Mouse (Mus musculus) cerebellum, adult 11-12 months (tissue): ENCODE measurements around the gene 4930451I11Rik.

Experiments used
- DNase-seq: peaks from one replicate; pipeline ENCODE4 v3.0.0; 2022

Gene 4930451I11Rik

DNA sequence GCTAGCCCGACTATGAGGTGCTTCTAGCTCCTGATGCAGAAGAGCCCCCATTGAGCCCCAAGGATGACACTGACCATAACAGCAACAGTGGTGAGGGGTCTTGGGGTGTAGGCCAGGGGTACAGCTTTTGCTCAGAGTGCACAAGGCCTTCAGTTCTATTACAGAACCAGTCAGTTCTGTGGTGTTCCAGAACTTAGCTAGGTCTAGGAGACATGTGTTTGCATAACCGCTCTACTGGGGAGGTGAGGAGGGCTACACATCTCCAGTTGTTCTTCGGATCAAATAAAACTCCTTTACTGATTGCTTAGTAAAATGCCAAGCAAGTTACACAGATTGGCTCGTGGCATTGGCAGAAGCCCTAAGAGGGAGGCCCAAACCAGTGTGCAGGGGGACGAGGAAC is at the start of gene 4930451I11Rik:
Gene 4930451I11Rik, minus strand, starts transcription at position 101 of the 400 bp plus-strand sequence.
- DNase-seq = peak; percentile 30

DNA sequence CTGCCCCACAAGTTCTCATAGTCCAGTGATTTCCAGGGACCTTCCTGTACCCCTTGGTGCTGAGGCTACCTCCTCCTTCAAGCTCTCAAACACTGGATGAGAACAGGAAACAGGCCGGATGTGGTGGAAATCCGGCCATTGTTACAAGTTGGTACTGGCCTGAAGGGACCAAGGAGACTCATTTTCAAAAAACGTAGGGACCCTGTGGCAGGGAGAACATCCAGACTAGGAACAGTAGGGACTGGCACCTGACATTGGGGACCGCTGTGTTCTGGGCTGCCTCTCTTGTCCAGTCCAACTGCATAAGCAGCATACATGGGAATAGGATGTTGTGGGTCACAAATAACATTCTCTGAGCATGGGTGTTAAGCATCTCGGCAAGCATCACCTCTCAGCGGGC is 49.6 kb upstream of the 4930451I11Rik start:
- no peak for DNase-seq

DNA sequence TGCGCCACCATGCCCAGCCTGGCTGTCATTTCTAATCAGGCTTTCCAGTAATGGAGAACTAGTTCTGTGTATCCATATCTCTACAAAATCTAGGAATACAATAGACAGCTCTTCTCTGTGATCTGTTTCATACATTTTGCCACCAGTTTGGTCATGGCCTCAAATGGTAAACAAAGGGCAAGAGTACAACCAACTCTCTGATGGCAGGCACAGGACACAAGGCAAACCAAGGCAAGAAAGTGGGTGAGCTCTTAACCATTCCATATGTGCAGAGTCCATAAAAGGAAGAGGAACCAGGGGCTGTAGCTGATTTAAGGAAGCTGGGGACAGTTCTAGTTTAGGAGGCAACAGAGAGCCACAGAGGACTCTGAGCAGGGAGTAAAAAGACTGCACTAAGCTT is 45.8 kb upstream of the 4930451I11Rik start:
- DNase-seq = no peak

DNA sequence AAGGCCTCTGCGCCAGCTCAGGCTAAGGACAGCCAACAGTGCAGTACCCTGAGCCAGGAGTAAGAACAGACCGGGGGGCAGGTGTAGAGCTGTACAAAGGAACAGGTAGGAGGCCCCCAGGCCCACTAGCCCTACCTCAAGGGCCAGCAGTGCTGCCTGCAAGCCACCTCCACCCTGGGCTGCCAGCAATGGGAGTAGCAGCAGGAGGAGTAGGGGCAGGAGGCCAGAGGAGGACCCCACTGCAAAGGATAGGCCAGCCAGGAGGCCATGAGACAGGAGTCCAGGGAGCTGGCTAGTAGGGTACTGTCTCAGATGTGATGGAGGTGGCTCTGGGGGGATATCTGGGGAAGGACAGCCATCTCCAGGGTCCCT is 39.1 kb upstream of the 4930451I11Rik start:
- no peak for DNase-seq

DNA sequence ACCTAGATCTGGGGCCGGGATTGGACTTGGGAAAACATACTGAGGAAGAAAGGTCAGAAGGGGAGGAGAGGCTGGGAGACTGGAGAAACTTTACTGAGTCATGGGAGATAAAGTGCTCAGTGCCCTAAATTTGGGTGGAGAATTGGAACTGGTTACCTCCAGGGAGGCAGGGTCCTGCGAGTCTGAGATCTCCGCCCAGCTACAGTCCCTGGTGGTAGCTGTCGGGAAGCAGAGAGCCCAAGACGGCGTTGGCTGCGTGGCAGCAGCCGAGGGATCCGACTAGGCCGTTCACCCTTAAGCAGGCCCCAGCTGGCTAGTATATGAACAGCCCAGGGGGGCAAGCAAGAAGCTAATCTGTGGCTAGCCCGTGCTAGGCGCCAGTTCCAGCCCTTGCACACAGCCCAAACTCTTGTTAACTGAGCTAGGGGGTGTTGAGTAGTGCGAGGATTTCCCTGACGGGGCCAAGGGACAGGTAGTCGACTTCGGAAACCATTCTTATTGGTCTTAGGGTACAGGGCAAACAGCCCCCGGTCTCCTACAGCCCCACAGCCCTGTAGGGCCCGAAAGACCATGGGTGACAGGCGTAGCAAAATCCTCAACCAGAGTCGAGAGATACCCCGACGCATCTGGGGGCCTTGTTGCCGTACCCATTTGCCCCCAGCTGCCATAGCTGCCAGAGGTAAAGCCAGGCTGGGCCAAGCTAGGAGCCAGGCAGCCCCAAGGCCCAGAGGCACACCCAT is 38.5 kb upstream of the 4930451I11Rik start:
- DNase-seq = no peak

DNA sequence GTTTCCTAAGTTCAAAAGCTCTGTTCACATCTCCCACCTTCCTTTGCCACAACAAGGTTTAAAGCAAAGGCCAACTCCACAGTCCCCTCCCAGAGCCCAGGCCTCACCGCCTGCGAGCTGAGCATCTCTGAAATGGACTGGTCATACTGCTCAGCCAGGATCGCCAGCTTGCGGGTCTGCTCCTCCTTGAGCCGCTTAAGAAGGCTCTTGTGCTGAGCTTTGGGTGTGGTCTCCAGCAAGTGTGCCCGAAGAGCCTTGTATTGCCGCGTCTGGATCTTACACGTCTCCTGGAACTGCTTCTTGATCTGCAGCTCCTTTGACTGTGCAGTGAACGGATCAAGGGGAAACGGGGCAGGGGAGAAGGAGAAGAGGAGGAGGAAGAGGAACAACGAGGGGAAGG is 36.6 kb upstream of the 4930451I11Rik start:
- DNase-seq = no peak

DNA sequence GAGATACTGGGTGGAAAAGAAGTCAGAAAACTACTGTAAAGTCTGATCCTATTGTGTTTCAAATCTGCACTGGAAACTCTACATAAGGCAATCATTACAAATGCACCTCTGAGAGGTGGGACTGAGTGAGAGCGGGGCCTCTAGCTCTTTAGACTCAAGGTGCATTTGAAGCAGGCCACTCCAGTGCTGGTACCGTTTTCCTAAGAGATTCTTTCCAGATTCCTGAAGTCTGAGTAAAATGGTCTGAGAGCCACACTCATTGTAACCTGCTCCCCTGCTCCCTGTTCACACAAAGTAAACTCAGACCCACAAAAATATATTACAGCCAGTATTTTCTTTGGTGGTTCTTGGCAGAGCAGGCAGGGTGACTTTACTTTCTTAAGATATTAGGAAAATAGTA is 36.1 kb upstream of the 4930451I11Rik start:
- no peak for DNase-seq

DNA sequence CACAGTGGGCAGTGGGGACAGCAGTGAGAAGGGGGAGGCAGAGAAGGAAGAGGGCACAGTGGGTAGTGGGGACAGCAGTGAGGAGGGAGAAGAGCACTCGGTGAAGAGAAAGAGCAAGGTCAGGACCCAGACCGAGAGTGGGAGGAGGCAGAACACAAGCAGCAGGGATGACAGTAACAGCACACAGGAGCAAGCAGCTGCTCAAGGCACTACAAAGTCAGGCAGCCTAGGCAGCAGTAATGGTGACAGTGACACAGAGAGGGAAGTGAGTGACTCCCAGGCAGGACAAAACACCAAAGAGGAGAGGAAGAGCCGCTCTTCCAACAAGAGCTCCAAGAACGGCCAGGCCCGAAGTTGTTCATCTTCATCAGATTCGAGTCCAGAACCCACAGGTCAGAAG is 32.4 kb upstream of the 4930451I11Rik start:
- no peak for DNase-seq

DNA sequence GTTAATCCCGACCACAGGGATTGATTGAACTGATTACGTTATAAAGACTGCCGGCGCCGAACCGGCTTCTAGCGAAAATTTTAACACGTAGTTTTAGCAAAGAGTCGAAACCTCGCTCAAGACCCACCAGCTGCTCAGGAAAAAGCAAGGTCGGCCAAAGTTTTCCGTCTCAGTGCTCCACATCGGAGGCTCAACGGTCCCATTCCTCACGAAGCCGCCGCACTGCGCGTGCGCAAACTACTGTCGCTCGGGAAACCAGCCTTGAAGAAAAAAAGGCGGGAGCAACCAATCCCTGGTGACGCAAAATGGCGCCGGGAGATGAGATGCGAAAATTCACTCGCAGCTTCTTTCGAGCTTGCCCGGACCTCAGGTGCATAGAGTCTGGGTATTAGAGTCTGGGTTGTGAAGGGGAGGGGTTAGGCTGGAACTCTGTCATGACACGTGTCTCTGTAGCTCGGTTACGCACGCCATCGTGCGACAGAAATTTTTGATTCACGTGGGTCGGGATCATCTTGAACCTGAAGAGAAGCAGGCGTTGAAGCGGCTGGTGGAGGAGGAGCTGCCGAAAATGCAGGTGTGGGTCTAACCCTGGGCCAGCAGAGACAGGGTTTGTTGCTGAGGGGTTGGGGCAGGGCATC is 30.8 kb upstream of the 4930451I11Rik start, which contains the start of gene Ino80e:
Gene Ino80e, minus strand, starts transcription at position 231 of the 638 bp plus-strand sequence.
- DNase-seq = peak; percentile 94

DNA sequence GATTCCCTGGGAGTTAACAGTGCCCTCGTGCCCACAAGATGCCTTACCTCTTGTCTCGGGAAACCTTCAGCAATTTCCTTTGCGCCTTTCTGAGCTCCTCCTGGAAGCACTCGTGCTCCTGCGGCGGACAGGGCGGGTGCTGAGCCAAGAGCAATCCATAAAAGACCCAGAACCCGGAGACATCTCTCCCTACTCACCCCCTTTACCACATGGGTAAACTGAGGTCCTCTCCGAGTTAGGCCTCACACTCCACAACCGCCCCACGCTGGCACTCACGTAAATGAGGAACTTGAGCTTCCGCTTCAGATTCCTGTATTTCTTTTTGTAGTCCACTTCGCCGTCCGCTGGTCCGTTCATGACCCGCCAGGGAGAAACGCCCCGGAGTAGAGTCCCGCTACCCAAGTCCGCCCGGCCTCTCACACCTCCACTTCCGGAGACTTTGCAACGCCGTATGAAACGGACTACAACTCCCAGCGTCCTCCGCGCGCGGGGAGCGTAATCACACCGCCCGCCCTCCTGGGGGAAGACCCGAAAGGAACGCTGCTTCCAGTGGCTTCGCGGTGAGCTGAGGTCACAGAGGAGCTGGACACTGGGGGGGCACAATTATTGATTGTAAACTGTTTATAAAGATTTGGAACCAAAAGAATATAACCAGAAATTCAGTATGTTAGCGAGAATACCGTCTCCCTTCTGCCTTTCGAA is 30.1 kb upstream of the 4930451I11Rik start, which contains the start of gene Hirip3:
Gene Hirip3, plus strand, starts transcription at position 544 of the 702 bp plus-strand sequence.
- peak; percentile 93 for DNase-seq

DNA sequence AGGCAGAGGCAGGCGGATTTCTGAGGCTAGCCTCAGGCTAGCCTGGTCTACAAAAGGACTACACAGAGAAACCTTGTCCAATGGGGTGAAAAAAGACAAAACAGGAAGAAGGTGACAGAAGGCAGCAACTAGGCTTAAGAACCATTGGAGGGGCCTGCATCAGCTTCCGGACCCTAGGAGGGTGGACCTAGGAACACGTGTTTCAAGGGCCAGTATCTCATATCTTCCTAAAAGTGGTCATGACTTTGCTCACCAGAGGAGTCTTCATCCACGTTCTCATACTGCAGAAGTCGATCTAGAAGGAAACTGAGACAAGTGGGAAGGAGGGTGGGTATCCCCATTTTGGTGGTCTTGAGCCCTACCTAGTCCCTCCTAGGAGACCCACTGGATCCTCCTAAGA is 29.5 kb upstream of the 4930451I11Rik start:
- DNase-seq = no peak

DNA sequence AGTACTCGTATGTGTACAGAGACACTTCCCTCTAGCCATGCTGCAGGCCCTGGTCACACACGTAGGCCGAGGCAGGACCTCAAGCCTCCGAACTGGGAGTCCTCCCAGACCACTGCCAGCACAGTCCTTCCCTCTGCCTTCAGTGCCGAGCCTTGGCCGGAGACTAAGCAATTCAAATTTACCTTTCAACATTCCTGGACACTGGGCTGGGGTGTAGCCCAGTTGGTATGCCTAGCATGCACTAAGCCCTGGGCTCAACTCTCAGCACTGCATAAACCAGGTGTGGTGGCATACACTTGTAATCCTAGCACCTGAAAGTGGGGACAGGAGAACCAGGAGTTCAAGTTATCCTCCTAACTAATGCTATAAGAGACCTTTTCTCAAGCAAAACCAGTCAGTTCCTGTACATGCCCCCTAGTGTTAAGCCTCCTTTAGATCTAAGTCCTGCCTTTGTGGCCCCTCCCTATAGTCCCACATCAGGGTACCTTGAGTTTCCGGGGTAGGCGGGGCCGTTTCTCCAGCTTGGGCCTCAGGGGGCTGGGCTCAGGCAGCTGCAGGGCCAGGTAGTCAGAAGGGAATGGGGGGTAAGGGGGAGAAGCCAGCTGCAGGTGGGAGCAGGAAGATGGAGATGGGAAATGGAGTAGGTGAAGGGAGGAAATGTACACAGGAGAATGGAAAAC is 25.4 kb upstream of the 4930451I11Rik start:
- DNase-seq = no peak

DNA sequence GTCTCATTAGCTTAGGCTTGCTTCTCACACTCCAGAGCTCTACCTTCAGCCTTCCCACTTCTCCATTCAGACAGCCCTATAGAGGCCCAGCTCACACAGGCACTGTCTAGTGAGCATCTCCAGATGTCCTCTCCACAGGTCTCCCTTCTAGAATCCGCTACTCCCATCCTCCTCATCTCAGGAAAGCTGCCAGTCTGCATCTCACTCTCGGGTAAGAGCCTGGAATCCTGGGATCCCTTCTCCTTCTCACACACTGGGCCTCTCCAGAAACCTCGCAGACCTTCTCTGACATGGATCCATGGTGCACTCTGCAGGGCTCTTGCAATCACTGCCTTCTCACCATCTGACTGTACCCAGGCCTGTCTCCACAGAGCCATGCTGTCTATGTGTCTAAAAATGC is 24.2 kb upstream of the 4930451I11Rik start:
- DNase-seq = peak; percentile 69

DNA sequence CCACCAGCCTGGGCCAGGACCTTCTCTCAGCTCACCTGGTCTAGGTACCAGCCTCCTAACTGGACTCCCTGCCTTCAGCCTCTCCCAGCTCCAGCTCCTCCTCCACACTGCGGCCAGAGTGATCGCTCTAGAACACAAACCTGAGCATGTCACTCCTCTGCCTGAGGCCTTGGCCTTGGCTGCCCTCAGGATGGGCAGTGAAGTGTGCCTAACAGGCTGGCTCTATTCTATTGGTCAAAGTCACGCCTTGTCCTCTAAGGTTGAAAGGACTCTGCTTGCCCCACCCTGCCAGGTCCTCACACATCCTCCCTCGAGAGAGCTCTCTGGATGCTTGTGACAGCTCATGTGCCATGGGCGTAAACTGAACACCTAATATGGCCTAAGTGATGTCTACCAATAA is 22.0 kb upstream of the 4930451I11Rik start:
- DNase-seq = no peak

DNA sequence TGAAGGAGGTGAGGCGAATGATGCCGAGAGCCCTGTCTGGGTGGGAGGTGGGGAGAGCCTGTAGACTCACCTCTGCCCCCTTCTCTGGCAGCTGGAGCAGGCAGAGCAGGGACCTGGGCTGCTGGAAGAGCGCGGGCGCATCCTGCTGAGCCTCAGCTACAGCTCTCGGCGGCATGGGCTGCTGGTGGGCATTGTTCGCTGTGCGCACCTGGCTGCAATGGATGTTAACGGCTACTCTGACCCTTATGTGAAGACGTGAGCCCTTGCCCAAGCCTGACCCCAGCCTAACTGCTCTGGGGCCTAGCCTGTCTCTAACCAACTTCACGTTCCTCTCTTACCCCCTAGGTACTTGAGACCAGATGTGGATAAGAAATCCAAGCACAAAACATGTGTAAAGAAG is 19.8 kb upstream of the 4930451I11Rik start:
- no peak for DNase-seq

DNA sequence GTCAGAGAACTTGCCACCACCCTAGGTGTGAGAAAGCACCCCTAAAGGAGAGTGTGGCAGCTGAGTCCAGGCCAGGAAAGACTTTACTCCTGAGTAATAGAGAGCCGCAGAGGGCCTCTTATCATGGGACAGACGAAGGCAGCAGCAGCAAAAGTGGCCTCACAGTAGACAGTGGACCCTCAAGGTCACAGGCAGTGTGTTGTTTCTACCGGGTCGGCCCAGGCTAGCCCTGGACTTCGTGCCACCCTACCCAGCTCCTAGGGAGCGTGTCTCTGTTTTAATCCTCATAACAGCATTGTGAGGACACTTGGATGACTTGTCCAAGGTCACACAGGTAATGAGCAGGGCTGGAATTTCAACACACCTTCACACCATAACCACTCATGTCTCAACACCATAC is 18.7 kb upstream of the 4930451I11Rik start:
- no peak for DNase-seq

DNA sequence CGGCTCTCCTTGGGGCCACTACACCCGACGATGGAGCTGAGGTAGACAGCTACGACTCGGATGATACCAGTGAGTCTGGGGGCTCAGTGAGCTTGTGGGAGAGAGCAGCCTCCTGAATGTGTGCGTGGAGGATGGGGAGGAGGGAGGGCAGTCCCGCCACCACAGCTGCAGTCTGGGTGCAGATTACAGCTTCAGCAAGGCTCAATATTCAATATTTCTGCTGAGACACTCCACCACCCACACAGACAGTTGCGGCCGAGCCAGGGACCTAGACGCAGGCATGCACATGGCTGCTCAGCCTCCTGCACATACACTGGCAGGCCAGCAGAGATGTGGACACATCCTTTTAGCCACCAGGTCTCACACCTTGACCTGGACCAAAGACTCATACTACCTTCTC is 17.4 kb upstream of the 4930451I11Rik start:
- peak; percentile 12 for DNase-seq

DNA sequence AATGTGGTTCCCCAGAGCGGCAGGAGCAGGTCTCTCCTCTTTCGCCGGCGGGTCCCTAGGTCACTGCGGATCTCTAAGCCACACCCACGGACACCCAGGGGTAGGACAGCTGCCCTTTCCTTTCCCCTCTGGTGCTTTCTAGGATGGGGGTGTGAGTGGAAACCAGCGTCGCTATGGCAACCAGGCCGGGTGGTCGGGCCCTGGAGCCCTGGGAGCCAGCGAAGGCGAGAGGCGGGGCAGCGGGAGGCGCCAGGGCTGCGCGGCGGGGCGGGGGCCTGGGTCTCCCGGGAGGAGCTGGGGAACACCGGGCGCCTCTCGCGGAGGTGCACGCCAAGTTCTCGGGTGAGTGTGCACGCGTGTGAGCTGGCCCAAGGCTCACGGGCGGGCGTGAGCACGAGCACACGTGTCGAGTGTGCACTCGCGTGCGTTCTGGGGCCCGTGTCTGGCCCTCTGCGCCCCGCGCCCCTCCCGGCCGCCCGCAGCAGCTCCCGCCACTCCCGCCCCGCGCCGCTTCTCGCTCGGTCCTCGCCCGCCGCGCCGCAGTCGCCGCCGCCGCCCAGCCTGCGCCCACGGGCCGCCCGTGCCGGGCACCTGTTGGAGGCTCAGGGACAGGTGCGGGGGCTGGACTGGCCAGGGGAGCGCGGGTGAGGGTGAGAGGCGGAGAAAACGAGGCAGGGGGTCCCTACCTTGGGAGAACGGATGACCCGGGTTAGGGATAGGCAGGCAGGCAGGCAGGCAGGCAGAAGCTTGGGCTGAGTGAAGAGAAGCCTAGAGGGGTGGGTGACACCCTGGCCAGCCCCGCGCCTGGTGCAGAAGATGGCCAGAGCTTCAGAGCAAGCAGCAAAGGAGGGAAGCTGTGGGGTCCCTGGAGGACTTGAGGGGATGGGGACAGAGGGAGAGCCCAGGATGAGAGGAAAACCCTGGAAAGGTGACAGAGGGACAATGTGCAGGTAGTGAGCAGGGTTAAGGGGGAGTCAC is 16.3 kb upstream of the 4930451I11Rik start:
- peak; percentile 23 for DNase-seq

DNA sequence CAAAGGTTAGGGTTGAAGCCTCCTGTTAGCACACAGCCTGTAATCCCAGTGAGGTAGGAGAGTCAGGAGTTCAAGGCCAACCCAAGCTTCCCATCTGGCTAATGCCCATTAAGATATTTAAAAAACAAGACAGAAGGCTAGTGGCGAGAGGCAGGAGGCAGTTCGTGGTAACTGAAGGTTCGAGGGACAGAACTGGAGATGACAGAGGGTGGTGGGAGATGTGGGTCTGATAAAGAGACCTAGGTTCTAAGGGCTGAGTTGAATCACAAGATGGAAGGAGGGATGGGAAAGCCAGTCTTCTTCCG is 15.6 kb upstream of the 4930451I11Rik start, which contains the start of gene Doc2a:
Gene Doc2a, plus strand, starts transcription at position 301 of the 305 bp plus-strand sequence.
- DNase-seq = no peak

DNA sequence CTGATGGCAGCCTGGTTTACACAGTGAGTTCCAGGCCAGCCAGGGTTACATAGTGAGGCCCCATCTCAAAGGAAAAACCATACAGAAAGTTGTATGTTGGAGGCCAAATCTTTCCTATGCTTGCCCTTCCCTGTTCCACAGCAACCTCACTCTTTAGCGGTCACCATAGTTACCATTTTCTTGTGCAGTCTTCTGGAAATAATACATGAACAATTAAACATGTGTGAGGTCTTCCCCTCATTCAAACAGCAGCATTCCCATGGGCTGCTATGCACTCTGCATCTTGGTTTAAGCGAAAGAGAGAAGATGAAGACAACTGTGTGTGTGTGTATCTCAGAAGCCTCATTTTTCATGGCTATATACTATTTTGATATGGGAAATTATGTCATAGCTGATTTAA is 14.1 kb upstream of the 4930451I11Rik start:
- DNase-seq = no peak

DNA sequence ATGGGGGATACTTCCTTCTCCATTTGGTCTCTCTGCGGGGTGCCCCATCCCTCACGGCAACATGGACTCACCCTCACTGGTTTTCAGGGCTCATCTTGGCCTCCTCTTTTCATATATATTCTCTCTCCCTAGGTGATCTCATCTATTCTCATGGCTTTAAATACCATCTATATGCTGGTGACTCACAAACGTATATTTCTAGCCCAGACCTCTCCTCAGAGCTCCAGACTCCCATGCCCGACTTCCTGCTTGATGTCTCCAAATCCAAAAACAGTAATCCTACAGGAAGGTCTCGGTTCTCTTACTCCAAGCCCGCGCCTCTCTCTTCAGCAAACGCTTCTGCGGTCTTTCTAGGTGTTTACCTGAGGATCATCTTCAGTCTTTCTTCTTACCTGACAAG is 11.8 kb upstream of the 4930451I11Rik start:
- peak; percentile 0 for DNase-seq

DNA sequence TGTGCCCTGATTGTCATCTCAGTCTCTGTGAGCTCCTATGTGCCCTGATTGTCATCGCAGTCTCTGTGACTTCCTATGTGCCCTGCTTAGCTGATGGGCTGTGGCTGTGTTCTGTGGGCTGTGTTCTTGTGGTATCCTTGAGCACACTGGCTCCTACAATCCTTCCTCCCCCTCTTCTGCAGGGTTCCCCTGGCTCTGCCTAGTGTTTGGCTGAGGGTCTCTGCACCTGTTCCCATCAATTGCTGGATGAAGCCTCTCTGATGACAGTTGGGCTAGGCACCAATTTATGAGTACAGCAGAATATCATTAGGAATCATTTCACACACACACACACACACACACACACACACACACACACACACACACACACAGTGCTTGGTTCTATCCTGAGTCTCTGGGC is 1.9 kb upstream of the 4930451I11Rik start:
- no peak for DNase-seq
